ENCODE assay signal across 14 mouse cellular contexts in genomic region chr15:102091063-102091679, GRCm38 (mm10). TPM values are rescaled to one million over a fixed set of nuclear protein-coding genes. Genes with fewer than 3 reads are reported as not detected.
DNase-seq lines count a peak whose midpoint lies in the region; ATAC-seq and TF ChIP-seq lines count a peak whose summit lies in the region.
"Had no signal": no experiment of that assay in that cellular context is flagged by ENCODE, and none has a peak within 500 bp of the region (broad histone marks: within the 10 kb centered on the region; RNA-seq: fewer than 3 reads in every experiment).

No protein-coding gene starts in this region.

- H3K27me3 ChIP-seq in lung, embryonic 14.5 days (ENCODE audit: insufficient read depth, low read length): no peaks in the 10 kb centered on the region
- no peaks in the 10 kb centered on the region for H3K27me3 ChIP-seq in myocyte (ENCODE audit: control insufficient read depth, insufficient read depth, insufficient read length)
- no peaks in the 10 kb centered on the region for H3K27me3 ChIP-seq in midbrain, embryonic 15.5 days (replicated peaks)
- H3K27me3 ChIP-seq: embryonic facial prominence, embryonic 13.5 days had no signal

- DNase-seq in lung, embryonic 14.5 days: peak; percentile 29
- no peak for DNase-seq in lung, adult 18-20 months
- DNase-seq in NIH3T3 (ENCODE audit: low read depth): peak; percentile 50
- DNase-seq in testis, postnatal 10 days (ENCODE audit: low spot score): no peak
- DNase-seq in left cerebral cortex, postnatal 14 days (ENCODE audit: low spot score in 2 of 2): no peak
- DNase-seq: cerebellum, adult 8-10 months; gastrocnemius, postnatal 25 days had no signal

- no peaks in the 10 kb centered on the region for H3K9me3 ChIP-seq in lung, embryonic 14.5 days (ENCODE audit: low read depth, low read length)
- H3K9me3 ChIP-seq in midbrain, embryonic 15.5 days: no peaks in the 10 kb centered on the region
- H3K9me3 ChIP-seq: embryonic facial prominence, embryonic 13.5 days; limb, embryonic 10.5 days had no signal

- no peaks in the 10 kb centered on the region for H3K4me1 ChIP-seq in lung, embryonic 14.5 days (ENCODE audit: insufficient read depth)
- H3K4me1 ChIP-seq in midbrain, embryonic 15.5 days: no peaks in the 10 kb centered on the region
- H3K4me1 ChIP-seq: embryonic facial prominence, embryonic 13.5 days; limb, embryonic 10.5 days had no signal

- TF ChIP-seq POLR2A in myocyte (IDR thresholded peaks at IDR 0.05; ENCODE audit: insufficient read length, low read depth): no peak

- intact Hi-C loops in left cerebral cortex, postnatal 14 days (cut with DNase I): no loop called here

- no peak overlapping the region for H3K4me3 ChIP-seq in lung, embryonic 14.5 days (ENCODE audit: low read depth, low read length)
- no peak overlapping the region for H3K4me3 ChIP-seq in myocyte
- H3K4me3 ChIP-seq in midbrain, embryonic 15.5 days: no peak overlapping the region
- H3K4me3 ChIP-seq: embryonic facial prominence, embryonic 13.5 days; limb, embryonic 10.5 days had no signal

- no peak overlapping the region for H3K27ac ChIP-seq in lung, embryonic 14.5 days (ENCODE audit: low read depth)
- H3K27ac ChIP-seq in midbrain, embryonic 15.5 days: no peak overlapping the region
- H3K27ac ChIP-seq: embryonic facial prominence, embryonic 13.5 days; limb, embryonic 10.5 days had no signal

- peaks cover 45% of the 10 kb centered on the region for H3K79me2 ChIP-seq in myocyte (ENCODE audit: control insufficient read depth, insufficient read depth)

- no peak for TF ChIP-seq CTCF in lung, embryonic 14.5 days (IDR thresholded peaks at IDR 0.05; ENCODE audit: low read depth)

- no peak overlapping the region for H3K4me2 ChIP-seq in lung, embryonic 14.5 days
- H3K4me2 ChIP-seq in myocyte (ENCODE audit: low read depth): peak overlapping the region; percentile 26
- no peak overlapping the region for H3K4me2 ChIP-seq in midbrain, embryonic 15.5 days
- H3K4me2 ChIP-seq: embryonic facial prominence, embryonic 13.5 days had no signal

- no peak overlapping the region for H3ac ChIP-seq in myocyte (ENCODE audit: control insufficient read depth, insufficient read length)

- WGBS in lung, embryonic 14.5 days: 75% methylated on average over 12 of the region's 12 CpGs
- WGBS in midbrain, embryonic 15.5 days: 93% methylated on average over 12 of the region's 12 CpGs

- no peak overlapping the region for H3K9ac ChIP-seq in lung, embryonic 14.5 days
- no peak overlapping the region for H3K9ac ChIP-seq in midbrain, embryonic 15.5 days
- H3K9ac ChIP-seq: embryonic facial prominence, embryonic 13.5 days had no signal

- H3K36me3 ChIP-seq in lung, embryonic 14.5 days (ENCODE audit: insufficient read depth): peaks cover 100% of the 10 kb centered on the region
- peaks cover 100% of the 10 kb centered on the region for H3K36me3 ChIP-seq in myocyte (ENCODE audit: control insufficient read depth, insufficient read depth)
- H3K36me3 ChIP-seq in midbrain, embryonic 15.5 days (replicated peaks): peaks cover 93% of the 10 kb centered on the region

- no peak for ATAC-seq in lung, embryonic 14.5 days (ENCODE audit: insufficient read depth)
- peak; percentile 50 for ATAC-seq in common myeloid progenitor, adult 5-6 weeks (replicated peaks; ENCODE audit: low read depth, poor library complexity, severe bottlenecking)
- ATAC-seq in midbrain, embryonic 15.5 days (replicated peaks): no peak
- ATAC-seq: forebrain, embryonic 16.5 days had no signal

TF ChIP-seq in myocyte, 11 proteins besides CTCF, POLR2A, EP300 and RAD21:
- no peak for TF ChIP-seq MYOG (IDR thresholded peaks at IDR 0.05; ENCODE audit: control insufficient read depth in 1 of 3, insufficient read depth in 1 of 3, insufficient read length in 2 of 3, low read depth in 2 of 3)
- peak; percentile 39 for TF ChIP-seq POLR2AphosphoS2 (IDR thresholded peaks at IDR 0.05; ENCODE audit: insufficient read length, low read depth)
- TF ChIP-seq MYOD1 (IDR thresholded peaks at IDR 0.05; ENCODE audit: control insufficient read depth in 1 of 3, insufficient read length in 2 of 3, low read depth in 2 of 3): peak in 1 of 3 experiments; percentile 11
TF ChIP-seq in myocyte: peak in this region for 2.

RNA-seq across cellular contexts. Expression of gene Tns2, which starts 9.0 kb away (rescaled TPM):
- 48.3 and 56.9 TPM in 2 replicates for polyA plus RNA-seq in lung, embryonic 14.5 days (2014; fragmentation: Nextera tagmentation; extraction: Ambion mirVana)
- total RNA-seq in common myeloid progenitor, adult 5-6 weeks (2017): not detected in 2 replicates
- polyA plus RNA-seq in myocyte (2012; fragmentation: generic; extraction: Trizol): 128 TPM
- 8.3 and 12.3 TPM in 2 replicates for polyA plus RNA-seq in midbrain, embryonic 15.5 days (2015; fragmentation: Nextera tagmentation; extraction: Ambion mirVana)
- 10 to 100 TPM; 14.4 to 18.5 TPM for total RNA-seq in left cerebral cortex, postnatal 14 days (2021)

RNA-seq across cellular contexts. Expression of gene Eif4b, which starts 17.6 kb away (rescaled TPM):
- 134 and 137 TPM in 2 replicates for polyA plus RNA-seq in lung, embryonic 14.5 days (2014; fragmentation: Nextera tagmentation; extraction: Ambion mirVana)
- total RNA-seq in common myeloid progenitor, adult 5-6 weeks (2017): 452 and 502 TPM in 2 replicates
- 266 TPM for polyA plus RNA-seq in myocyte (2012; fragmentation: generic; extraction: Trizol)
- polyA plus RNA-seq in midbrain, embryonic 15.5 days (2015; fragmentation: Nextera tagmentation; extraction: Ambion mirVana): 87.0 and 89.2 TPM in 2 replicates
- total RNA-seq in left cerebral cortex, postnatal 14 days (2021): 100 to 1,000 TPM; 167 to 168 TPM

RNA-seq across cellular contexts. Expression of gene Spryd3, which starts 44.9 kb away (rescaled TPM):
- 11.5 and 13.6 TPM in 2 replicates for polyA plus RNA-seq in lung, embryonic 14.5 days (2014; fragmentation: Nextera tagmentation; extraction: Ambion mirVana)
- total RNA-seq in common myeloid progenitor, adult 5-6 weeks (2017): 9.7 and 15.5 TPM in 2 replicates
- polyA plus RNA-seq in myocyte (2012; fragmentation: generic; extraction: Trizol): 51.0 TPM
- 78.7 and 80.2 TPM in 2 replicates for polyA plus RNA-seq in midbrain, embryonic 15.5 days (2015; fragmentation: Nextera tagmentation; extraction: Ambion mirVana)
- 100 to 1,000 TPM; 143 to 152 TPM for total RNA-seq in left cerebral cortex, postnatal 14 days (2021)

RNA-seq across cellular contexts. Expression of gene Igfbp6, which starts 53.0 kb away (rescaled TPM):
- 6.8 and 7.2 TPM in 2 replicates for polyA plus RNA-seq in lung, embryonic 14.5 days (2014; fragmentation: Nextera tagmentation; extraction: Ambion mirVana)
- not detected in 2 replicates for total RNA-seq in common myeloid progenitor, adult 5-6 weeks (2017)
- 182 TPM for polyA plus RNA-seq in myocyte (2012; fragmentation: generic; extraction: Trizol)
- polyA plus RNA-seq in midbrain, embryonic 15.5 days (2015; fragmentation: Nextera tagmentation; extraction: Ambion mirVana): 2.6 and 4.3 TPM in 2 replicates
- total RNA-seq in left cerebral cortex, postnatal 14 days (2021): 10 to 100 TPM; 11.9 to 13.5 TPM

RNA-seq across cellular contexts. Expression of gene Soat2, which starts 59.2 kb away (rescaled TPM):
- polyA plus RNA-seq in lung, embryonic 14.5 days (2014; fragmentation: Nextera tagmentation; extraction: Ambion mirVana): 0.16 and 0.19 TPM in 2 replicates
- 3.3 and 6.3 TPM in 2 replicates for total RNA-seq in common myeloid progenitor, adult 5-6 weeks (2017)
- 0.43 TPM for polyA plus RNA-seq in myocyte (2012; fragmentation: generic; extraction: Trizol)
- 0.15 TPM in 1 of 2 replicates, not detected in the other for polyA plus RNA-seq in midbrain, embryonic 15.5 days (2015; fragmentation: Nextera tagmentation; extraction: Ambion mirVana)
- not detected for total RNA-seq in left cerebral cortex, postnatal 14 days (2021)
- total RNA-seq: midbrain, postnatal 0 days had no signal
- polyA plus RNA-seq: embryonic facial prominence, embryonic 13.5 days; forebrain, embryonic 16.5 days had no signal

Comparison
In these comparisons a context has a peak if more than half of its experiments do, and no peak if none do; other contexts are left out.
1. DNase-seq: peak in lung, embryonic 14.5 days (single experiment) and NIH3T3 (single experiment); none in lung, adult 18-20 months (0 of 2), testis, postnatal 10 days (single experiment) and left cerebral cortex, postnatal 14 days (0 of 2).